Mouse (Mus musculus): Measurements from ENCODE around the gene Mfsd6l.

- TF ChIP-seq CTCF (IDR thresholded peaks at IDR 0.05; ENCODE audit: low read depth) (no peak), EP300 (IDR thresholded peaks at IDR 0.05; ENCODE audit: low read depth) (no peak)
Observed at GRCm38 (mm10) chr11:68583225-68583624, 27.2 kb downstream of the Mfsd6l start.

Measured in heart, postnatal 0 days (tissue).